Mouse (Mus musculus) liver, embryonic 14.5 days (tissue): Measurements from ENCODE around the gene Dppa5a.

Experiments used
- CTCF ChIP-seq: IDR thresholded peaks from 2 replicates; pipeline ENCODE4 v1.5.1; 2016; ENCODE audit warnings: antibody characterized with exemption, low read depth, control low read depth
- EP300 ChIP-seq: IDR thresholded peaks from 2 replicates; pipeline ENCODE4 v1.6.1; 2016; ENCODE audit warnings: antibody characterized with exemption, low read depth

DNA sequence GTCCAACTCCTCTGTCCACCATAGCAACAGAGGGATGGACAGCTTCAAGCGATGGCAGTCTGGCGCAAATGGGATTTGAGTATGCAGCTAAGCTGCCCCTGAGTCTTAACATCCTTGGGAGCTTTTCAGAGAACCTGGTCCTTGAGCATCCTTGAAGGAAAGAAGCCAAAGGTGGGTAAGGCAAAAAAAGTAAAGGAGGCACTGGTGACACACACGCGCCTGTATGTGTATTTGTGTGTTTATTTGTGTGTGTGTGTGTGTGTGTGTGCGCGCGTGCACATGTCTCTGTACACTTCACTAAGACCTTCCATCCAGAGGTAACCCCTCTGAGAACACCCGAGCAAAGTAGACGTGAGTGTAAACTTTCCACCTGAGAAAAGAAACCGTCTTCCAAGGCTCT lies 25.8 kb upstream of the Dppa5a start:
- TF ChIP-seq CTCF (no peak), EP300 (no peak)
